Mouse (Mus musculus) lung, postnatal 4 days (tissue): ENCODE data around the gene Scube1.

ENCODE experiments used
- DNase-seq, 2 experiments: peaks; one replicate each; pipeline ENCODE4 v3.0.0; 2021

The Scube1 gene

DNA sequence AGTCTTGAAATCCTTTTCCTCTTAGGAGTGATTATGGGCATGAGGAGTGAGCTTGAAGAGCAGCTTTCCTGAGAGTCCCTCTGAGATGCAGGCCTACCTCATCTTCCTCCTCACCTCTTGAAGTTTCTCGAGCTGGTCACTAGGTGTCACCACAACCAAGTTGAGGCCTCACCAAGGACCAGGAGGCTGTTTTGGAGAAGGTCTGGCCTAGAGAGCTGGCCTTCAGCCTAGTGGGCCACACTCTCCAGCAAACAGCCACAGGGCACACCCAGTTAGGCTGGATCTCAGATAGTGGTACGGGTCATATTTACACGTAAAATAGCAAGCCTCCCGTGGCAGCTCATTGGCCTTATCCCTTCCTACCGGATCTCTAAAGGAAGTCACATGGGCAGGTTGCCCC is 60.1 kb downstream of the Scube1 start:
- peak; percentile 68 to 69 for DNase-seq

DNA sequence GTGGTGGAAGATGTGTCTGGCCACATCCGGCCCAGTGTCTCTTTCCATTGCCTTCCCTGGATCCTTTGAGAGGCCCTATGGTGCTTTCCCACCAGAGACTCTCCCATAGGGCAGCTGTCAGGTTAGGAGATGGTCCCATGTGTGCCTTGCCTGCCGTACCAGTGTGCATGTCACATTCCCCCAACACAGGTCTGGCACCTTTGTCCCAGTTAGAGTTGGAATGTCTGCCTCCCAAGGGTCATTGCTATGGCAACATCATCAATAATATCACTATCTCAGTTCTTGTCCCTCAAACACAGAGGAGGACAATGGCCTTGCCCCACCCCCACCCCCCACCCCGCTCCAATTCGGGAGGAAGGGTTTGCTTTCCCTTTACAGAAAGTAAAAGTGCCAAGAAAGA is 61.8 kb downstream of the Scube1 start:
- no peak for DNase-seq

DNA sequence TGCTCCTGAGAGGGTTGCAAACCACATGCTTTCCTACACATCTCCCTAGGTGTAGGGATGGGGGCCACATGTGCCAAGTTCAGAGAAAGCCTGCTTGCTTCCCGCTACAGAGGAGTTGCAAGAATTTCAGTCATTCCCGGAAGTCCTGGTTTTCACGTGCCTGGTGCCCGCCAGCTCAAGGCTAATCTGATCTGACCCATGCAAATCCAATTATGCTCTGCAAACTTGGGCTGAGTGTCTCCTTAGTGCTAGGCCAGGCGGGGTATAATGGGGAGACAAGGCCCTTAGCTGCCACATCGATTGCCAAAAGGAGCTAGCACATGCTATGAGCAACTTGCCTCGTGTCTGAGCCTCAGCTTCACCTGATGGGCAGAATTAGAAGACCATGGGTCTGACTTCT is 62.7 kb downstream of the Scube1 start:
- no peak for DNase-seq

DNA sequence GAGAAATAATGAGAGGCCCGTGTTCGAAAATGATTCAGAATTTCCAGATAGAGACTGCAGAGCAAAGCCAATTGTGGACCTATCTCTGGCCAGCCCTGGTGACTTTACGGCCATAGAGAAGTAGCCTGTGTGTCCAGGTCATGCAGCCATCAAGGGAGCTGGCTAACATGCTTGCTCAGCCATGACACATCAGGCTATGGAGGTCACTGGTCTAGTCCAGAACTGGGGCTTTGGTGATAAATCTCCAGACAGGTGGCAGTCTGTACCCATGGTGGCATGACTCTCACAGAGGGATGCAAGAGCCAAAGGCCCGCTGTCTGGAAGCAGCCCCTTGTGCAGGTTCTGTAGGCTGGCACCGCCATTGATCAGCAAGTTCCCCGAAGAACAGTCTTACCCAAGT is 82.3 kb downstream of the Scube1 start:
- DNase-seq: no peak

DNA sequence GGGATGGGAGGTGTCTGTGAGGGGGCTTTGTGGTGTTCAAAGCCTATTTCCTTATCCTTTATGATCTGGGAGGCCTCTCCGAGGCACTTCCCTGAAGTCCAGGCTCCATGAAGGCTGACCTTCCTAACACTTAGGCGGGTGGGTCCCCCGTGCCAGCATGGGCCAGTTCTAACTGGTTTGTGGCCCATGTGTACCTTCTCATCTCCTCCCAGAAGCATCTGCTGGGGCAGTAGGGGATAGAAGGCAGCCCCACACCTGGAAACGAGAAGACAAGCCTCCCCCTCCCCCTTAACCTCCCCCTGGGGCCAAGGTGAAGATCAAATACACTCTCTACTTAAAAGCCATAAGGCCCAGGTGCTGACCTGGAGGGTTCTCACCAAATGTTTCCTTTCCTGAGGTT is 84.6 kb downstream of the Scube1 start:
- no peak for DNase-seq

DNA sequence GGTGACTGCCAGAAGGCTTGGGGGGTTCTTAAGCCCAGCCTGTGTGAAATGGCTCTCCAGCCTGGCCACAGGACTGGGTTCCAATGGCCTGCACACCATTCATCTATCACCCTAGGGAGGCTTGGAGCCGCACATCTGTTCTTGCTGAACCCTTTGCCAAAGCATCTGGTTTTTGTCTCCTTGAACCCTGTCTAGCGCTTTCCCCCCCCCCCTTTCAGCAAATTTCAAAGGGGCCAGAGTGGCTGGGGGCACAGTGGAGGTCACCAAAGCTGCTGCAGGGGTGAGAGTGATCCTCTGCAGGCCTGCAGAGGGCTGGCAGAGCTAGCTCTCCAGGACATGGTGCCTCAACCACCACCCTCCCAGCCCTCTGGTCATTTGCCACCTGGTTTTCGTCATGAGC is 85.7 kb downstream of the Scube1 start:
- DNase-seq: peak; percentile 30 to 83

DNA sequence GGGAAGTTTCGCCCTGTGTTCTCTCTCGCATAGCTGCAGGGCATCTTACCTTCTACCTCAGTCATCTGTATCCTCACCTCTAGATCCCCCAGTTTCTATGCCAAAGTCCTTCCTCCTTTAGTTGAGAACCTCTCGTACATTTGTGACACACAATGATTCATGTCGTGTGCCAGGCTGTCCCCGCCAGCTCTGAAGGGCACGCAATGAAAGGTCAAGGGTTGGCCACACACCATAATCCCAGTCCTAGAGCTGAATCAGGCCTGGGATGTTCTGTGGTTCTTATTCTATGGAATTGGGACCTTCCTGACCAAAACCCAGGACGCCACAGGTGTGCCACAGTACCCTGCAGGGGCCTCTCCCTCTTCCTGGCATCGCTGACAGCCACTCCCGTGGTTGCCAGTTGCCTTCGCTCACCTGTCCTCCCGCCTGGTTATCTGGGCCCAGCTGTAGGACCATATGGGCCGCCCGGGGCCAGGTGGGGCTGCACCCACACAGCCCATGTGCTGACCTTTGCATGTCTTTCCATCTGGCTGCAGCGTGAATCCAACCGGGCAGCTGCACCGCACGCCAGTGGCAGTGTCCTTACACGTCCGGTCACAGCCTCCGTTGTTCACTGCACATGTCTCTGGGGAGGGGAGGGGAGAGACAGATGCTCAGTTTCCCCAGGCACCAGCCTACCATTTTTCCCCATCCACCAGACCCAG is 86.5 kb downstream of the Scube1 start:
- DNase-seq: peak in 1 of 2 experiments; percentile 33

DNA sequence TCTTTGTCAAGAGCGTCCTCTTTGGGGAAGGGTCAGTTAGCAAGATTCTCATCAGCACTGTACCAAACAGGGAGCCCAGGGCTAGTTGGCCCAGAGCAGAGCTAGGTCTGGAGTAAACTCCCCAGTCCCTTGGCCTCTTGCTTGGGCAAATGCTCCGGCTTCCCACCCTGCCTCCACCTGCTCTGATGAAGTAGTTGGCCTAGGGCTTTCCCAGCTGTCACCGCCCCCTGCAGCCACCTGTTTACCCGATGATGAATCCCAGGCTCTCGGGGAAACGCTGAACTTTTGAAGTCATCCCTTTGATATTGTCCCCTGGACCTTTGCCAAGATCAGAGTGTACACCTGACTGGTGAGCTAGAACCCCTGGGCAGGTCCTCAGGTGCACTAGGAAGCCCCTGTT is 88.1 kb downstream of the Scube1 start:
- DNase-seq: no peak

DNA sequence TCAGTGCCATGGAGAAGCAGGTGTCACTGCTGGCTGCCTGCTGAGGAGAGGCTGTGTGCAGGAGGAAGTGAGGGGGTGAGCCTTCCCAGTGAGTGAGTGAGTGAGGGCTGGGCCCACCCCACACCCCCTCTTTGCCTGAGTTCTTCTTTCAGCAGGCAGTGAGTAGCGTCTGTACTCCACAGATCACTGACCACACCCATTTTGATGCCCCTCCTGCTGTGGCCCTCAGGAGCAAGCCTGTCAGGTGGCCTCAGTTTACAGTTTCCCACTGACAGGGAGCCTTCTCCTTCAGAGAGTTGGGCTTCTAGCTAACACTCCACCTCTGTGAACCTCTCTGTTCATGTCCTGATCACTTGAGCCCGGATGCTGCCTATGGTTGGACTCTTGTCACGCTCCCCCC is 89.6 kb downstream of the Scube1 start:
- DNase-seq: no peak

DNA sequence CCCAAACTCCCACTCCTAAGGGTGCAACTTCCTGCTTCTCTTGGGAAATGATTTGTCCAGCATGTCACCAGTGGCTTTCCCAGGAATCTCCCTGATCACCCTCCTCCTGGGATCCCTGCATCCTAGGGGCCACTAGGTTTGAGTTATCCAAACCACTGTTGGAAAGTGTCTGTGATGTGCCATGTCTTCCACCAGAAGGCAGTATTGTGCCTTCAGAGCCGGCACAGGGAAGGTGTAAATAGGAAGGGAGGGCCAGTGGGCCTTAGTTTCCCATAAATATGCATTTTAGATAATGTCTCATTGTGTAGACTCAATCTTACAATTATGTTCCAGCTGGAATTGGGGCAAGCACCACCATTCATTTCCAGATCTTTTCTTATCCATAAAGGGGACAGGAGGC is 90.7 kb downstream of the Scube1 start:
- DNase-seq: peak in 1 of 2 experiments; percentile 11

DNA sequence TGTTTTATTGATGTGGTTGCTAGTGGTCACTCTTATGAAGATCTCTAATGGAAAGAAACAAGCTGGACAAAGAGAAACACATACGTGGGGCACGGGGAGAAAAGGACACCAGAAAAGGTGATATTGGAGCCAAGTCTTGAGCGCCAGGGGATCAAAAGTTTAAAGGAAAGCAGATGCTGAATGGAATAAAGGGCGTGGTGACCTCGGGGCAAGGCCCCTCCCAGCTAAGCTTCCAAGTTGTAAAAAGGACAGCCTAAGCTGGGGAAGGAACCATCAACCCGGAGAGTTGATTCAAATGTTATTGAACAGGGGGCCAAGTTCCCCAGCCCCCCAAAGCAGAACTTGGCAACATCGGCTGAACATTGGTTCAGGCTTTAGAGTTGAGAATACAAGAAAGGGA is 93.8 kb downstream of the Scube1 start:
- DNase-seq: no peak

DNA sequence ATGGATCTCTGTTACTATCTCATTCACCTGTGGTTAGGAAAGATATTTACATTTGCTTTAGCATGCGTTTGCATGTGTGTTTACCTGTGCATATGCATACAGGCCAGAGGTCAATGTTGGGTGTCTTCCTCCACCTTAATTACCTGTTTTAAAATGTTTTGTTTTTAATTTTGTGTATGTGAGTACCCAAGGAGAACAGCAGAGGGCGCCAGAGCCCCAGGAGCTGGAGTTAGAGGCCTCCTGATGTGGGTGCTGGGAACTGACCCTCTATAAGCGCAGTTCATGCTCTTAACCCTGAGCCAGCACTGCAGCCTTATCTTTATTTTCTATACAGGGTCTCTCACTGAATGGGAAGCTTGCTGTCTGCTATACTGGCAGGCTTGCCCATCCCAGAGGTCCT is 95.1 kb downstream of the Scube1 start:
- DNase-seq: no peak

DNA sequence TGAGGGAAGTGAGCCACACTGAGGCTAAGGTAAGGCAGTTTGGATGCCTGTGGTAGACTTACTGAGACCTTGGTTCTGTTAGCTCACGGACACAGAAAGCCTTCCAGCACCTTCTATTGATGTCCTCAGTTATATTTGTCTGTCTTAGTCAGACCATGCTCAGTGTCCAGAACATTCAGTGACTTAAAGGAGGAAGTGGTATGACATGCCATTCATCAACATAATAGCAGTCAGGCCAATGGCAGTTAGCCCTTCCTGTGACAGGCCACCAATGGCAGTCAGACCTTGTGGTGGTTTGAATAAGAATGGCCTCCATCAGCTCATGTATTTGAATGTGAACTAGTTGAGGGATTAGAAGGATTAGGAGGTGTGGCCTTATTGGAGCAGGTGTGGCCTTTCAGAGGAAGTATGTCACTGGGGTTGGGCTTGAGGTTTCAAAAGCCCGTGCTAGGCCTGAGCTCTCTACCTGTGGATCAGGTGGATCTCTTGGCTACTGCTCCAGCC is 98.6 kb downstream of the Scube1 start:
- no peak for DNase-seq

DNA sequence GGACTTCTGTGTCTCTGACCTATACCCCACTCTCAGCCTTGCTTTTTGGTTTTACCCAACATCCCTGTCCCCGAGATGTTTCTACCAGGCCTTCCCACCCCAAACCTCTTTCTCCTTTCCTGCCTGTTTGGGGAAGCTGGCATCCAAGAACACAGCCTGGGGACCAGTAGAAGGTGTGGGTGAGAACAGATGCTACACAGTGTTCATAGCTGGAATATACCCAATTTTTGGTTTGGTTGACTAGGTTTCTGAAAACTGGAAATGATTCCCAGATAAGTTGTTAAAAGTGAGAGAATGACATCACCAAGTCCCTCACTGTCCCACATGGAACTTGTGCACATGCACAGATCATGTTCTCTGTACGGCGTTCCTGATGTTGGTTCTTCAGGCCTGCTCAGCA is 109.6 kb downstream of the Scube1 start:
- DNase-seq: no peak

DNA sequence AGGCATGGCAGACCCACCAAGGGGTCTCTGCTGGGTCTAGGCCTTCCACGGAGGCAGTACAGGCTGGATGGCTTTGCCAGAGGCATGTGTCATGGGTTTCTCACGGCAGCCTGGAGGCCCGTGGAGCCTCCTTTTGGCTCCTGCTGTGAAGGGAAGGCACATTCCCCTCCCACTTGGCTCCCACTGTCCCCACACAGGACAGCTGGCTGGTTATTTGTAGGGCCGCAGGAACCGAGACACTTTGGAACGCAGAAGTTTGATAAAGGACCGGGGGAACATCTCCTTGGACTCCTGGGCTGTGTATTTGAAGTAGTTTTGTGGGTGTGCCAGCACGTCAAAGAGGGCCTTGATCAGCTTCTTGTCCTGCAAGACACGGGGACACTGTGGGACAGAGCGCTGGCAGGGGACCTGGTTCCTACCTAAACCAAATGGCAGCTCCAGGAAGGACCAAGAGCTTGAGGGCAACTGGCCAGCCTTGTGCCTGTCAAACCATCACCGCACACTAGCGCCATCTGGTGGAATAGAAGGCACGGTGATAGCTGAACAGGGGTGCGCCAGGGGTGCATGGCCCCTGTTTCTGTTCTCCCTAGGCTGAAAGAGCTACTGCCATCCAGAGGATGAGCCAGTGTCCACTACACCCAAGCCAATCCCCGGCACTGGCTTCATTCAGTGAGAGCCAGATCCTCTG is 117.6 kb downstream of the Scube1 start:
- peak; percentile 70 to 80 for DNase-seq

DNA sequence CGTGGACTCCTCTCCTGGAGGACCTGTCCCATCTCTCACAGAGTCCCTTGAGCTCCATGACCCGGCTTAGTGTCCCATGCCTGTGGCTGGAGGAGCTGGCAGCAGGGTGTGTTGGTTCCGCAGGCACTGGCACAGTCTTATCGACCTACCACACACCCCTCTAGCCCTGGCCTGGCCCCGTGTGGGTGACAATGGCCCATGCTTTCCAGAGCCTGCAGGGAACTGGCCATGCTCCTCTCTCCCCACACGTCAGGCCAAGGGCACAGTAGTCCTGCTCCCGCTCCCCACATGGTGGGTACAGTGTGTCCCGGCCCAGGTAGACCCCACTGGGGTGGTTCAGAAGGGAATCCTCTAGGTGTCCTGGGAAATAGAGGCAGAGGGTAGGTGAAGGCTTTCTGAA is 118.1 kb downstream of the Scube1 start:
- DNase-seq: no peak

DNA sequence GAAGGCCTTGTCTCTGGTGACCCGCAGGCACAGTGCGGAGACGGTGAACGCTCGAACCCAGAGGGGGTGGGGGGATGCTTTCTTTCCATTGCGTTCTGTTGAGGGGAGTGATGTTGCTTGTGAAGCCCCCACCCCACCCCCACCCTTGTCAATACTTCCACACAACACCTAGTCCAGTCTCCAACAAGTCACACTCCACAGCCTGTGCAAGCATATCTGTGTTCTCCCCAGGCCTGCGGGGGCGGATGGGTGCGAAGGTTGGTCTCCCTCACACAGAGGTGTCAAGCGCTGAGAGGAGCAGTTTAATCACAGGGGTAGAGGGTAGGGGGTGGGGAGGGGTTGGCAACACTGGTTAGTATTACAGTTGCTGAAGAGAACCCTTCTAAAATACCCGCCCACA is 118.6 kb downstream of the Scube1 start:
- no peak for DNase-seq

DNA sequence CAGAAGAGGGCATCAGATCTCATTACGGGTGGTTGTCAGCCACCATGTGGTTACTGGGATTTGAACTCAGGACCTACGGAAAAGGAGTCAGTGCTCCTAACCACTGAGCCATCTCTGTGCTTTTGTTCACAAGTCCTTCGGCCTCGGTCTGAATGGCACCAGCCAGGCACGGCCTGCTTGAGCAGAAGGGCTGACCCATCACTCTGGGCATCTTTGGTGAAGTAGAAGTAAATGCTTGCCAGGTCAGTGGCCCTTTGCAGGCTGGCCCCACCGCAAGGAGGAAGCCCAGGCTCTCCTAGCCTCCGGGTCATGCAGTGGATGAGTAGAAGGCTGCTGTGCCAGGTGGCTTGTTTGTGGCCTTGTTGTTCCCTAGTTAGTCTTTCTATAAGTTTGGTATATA is 121.4 kb downstream of the Scube1 start:
- no peak for DNase-seq

DNA sequence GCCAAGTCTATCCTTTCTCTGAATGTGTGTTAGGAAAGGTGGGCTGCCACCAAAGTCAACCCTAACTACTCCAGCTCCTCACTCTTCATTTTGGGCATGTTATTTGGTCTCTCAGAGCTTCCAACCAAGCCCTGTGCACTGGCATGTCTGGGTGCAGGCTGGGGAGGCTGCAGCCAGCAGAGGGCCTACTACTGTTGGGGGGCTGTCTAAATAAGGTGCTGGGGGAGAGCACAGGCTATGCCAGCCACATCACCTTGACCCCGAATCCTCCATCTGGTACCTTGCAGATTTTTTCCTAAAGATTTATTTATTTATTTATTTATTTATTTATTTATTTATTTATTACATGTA is 121.8 kb downstream of the Scube1 start:
- DNase-seq: no peak

DNA sequence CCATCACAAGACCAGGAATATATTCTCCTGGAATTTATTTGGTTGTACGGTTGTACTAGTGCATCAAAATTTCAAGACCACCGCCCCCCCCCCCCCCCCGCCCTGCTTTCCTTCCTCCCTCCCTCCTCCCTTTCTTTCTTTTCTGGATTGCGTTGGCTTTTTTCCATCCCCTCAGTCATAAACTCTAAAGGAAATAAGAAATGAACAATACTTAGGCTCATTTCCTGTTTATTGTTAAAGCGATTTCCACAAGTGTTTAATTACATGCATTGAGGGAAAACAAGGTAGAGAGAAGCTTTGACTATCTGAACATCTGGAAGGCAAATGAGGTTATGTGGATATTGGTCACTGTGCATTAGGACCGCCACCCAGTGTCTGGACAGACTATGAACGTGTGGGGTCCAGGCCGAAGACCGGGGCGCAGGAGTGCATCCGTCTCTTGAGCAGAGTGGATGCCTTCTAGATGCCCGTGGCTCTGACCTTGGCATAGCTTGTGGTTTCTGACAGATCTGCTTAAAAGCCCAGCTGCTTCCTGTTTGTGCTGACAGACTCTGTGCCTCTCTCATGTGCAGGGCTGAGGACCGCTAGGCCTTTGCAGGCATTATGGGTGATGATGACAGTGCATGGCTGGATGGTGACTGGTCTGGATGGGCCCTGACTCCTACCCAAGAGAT is 122.3 kb downstream of the Scube1 start:
- peak; percentile 63 to 77 for DNase-seq

DNA sequence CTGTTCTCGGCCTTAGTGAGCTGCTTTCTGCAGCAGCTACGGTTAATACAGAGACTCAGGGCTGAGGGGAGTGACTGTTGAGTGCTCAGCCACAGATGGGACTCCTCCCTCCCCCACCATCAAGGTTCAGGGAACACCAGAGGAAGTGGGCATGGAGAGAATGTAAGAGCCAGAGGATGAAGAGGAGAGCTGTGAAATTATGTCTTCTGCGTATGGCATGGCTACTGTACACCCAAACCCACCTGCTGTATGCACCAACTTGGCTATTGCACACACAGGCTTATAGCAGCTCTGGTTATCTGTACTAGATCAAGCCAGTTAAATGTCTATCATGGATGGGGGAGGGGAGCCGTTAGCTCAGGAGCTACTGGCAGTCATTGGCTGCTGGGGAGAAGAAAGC is 123.6 kb downstream of the Scube1 start:
- DNase-seq: no peak

DNA sequence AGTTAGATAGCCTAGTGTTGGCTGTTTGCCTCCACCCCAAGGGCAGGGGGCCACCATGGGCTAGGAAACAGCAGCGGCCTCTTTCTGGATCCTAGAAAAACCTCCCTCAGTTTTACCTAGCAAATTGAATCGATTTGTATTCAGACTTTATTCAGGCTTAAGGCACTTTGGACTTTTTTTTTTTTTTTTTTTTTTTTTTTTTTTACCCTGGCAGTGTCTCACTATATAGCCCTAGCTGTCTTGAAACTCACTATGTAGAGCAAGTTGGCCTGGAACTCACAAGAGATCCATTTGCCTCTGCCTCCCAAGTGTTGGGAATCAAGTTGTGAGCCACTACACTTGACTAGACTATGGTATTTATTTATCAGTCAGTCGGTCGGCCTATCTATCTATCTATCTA is 128.0 kb downstream of the Scube1 start:
- no peak for DNase-seq

DNA sequence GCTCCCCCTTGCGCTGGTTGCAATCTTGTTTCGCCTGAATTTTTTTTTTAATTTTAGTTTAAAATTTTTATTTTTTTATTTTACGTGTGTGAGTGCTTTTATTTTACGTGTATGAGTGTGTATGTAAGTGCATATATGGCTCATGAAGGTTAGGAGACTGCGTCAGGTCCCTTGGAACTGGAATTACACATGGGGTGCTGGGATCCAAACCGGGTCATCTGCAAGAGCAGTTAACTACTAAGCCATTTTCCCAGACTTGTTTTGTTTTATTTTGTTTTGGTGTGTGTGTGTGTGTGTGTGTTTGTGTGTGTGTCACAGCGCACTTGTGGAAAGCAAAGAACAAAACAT is 129.5 kb downstream of the Scube1 start:
- DNase-seq: no peak
